Mouse (Mus musculus): ENCODE measurements around the gene March9. TPM values are rescaled to one million over a fixed set of nuclear protein-coding genes. Genes with fewer than 3 reads are reported as not detected.

Gene March9
- total RNA-seq, 2 experiments from 2014 or later, result 32.7 to 35.1 TPM

GRCm38 (mm10) chr10:127042468-127043115, 17.4 kb downstream of the March9 start:
- no peak for DNase-seq (ENCODE audit: low spot score in 2 of 2)
- intact Hi-C loops (cut with DNase I), result no loop called here

- intact Hi-C loops (cut with DNase I), result no loop called here
- DNase-seq (ENCODE audit: low spot score in 2 of 2), result peak; percentile 89 to 93
Observed at GRCm38 (mm10) chr10:127041774-127042338, 18.1 kb downstream of the March9 start.

- intact Hi-C loops (cut with DNase I), result no loop called here
- no peak for DNase-seq (ENCODE audit: low spot score in 2 of 2)
Observed at GRCm38 (mm10) chr10:127041274-127041766, 18.7 kb downstream of the March9 start, which contains the start of the genes Mettl1 and Eef1akmt3. Gene Mettl1 (plus strand): TSS chr10:127041414. Gene Eef1akmt3 (minus strand): TSS chr10:127041513.

- peak; percentile 51 to 56 for DNase-seq (ENCODE audit: low spot score in 2 of 2)
- intact Hi-C loops (cut with DNase I), result no loop called here
Observed at GRCm38 (mm10) chr10:127040569-127041214, 19.3 kb downstream of the March9 start.

GRCm38 (mm10) chr10:127037641-127038040, 22.3 kb downstream of the March9 start:
- DNase-seq (ENCODE audit: low spot score in 2 of 2), result no peak
- intact Hi-C loops (cut with DNase I), result no loop called here

- intact Hi-C loops (cut with DNase I), result no loop called here
- DNase-seq (ENCODE audit: low spot score in 2 of 2), result no peak
Observed at GRCm38 (mm10) chr10:127036273-127036672, 23.7 kb downstream of the March9 start.

GRCm38 (mm10) chr10:127033301-127033741, 26.7 kb downstream of the March9 start:
- no peak for DNase-seq (ENCODE audit: low spot score in 2 of 2)
- intact Hi-C loops (cut with DNase I), result loop anchor here (5.0 kb wide), 1 partner anchor 41 kb away; no protein-coding TSS in a partner anchor

GRCm38 (mm10) chr10:127030336-127031296, 29.4 kb downstream of the March9 start, which contains the start of gene Tsfm:
Gene Tsfm (minus strand): TSS chr10:127030840.
- peak; percentile 86 to 94 for DNase-seq (ENCODE audit: low spot score in 2 of 2)
- intact Hi-C loops (cut with DNase I), result loop anchor here (2.0 to 5.0 kb wide), 2 partner anchors 38 to 112 kb away; no protein-coding TSS in a partner anchor

- no peak for DNase-seq (ENCODE audit: low spot score in 2 of 2)
- intact Hi-C loops (cut with DNase I), result no loop called here
Observed at GRCm38 (mm10) chr10:127018422-127018821, 41.6 kb downstream of the March9 start.

GRCm38 (mm10) chr10:127017071-127017470, 42.9 kb downstream of the March9 start:
- no peak for DNase-seq (ENCODE audit: low spot score in 2 of 2)
- intact Hi-C loops (cut with DNase I), result no loop called here

- intact Hi-C loops (cut with DNase I), result no loop called here
- DNase-seq (ENCODE audit: low spot score in 2 of 2), result no peak
Observed at GRCm38 (mm10) chr10:127016488-127016887, 43.5 kb downstream of the March9 start.

Other genes starting within 250 kb of the March9 start
- 10 to 100 TPM in 1 of 2 experiments, 1 to 10 TPM in 1; 7.7 to 11.3 TPM for gene Atp23, start 158.8 kb downstream of the March9 start, total RNA-seq (2021)
- 10 to 100 TPM; 69.6 to 75.1 TPM for gene Ctdsp2, start 81.5 kb downstream of the March9 start, total RNA-seq (2021)
- gene Avil, start 59.5 kb downstream of the March9 start, total RNA-seq (2021), result under 1 TPM; 0.29 to 0.40 TPM
- gene Tsfm, start 29.3 kb downstream of the March9 start, total RNA-seq (2021), result 10 to 100 TPM; 27.7 to 28.2 TPM
- 10 to 100 TPM; 10.3 to 11.1 TPM for gene Mettl1, start 18.8 kb downstream of the March9 start, total RNA-seq (2021)
- under 1 TPM in 1 of 2 experiments, not detected in 1; 0.19 TPM for gene Eef1akmt3, start 18.7 kb downstream of the March9 start, total RNA-seq (2021)
- gene Cyp27b1, start 11.9 kb downstream of the March9 start, total RNA-seq (2021), result under 1 TPM; 0.59 to 0.61 TPM
- gene Cdk4, start 3.4 kb upstream of the March9 start, total RNA-seq (2021), result 100 to 1,000 TPM in 1 of 2 experiments, 10 to 100 TPM in 1; 88.3 to 106 TPM
- 10 to 100 TPM; 67.1 to 74.5 TPM for gene Tspan31, start 10.1 kb upstream of the March9 start, total RNA-seq (2021)
- gene Agap2, start 15.1 kb upstream of the March9 start, total RNA-seq (2021), result 100 to 1,000 TPM; 704 to 706 TPM
- gene Os9, start 60.9 kb upstream of the March9 start, total RNA-seq (2021), result 100 to 1,000 TPM; 111 to 116 TPM
- gene B4galnt1, start 105.0 kb upstream of the March9 start, total RNA-seq (2021), result 100 to 1,000 TPM; 108 to 110 TPM
- gene Slc26a10, start 120.5 kb upstream of the March9 start, total RNA-seq (2021), result 1 to 10 TPM; 1.1 to 1.4 TPM
- gene Arhgef25, start 129.9 kb upstream of the March9 start, total RNA-seq (2021), result 100 to 1,000 TPM in 1 of 2 experiments, 10 to 100 TPM in 1; 92.9 to 103 TPM
- gene Dtx3, start 135.5 kb upstream of the March9 start, total RNA-seq (2021), result 100 to 1,000 TPM; 202 to 203 TPM
- gene Pip4k2c, start 151.4 kb upstream of the March9 start, total RNA-seq (2021), result 10 to 100 TPM; 63.6 to 78.9 TPM
- 100 to 1,000 TPM; 581 to 593 TPM for gene Kif5a, start 203.2 kb upstream of the March9 start, total RNA-seq (2021)
- 100 to 1,000 TPM; 308 to 321 TPM for gene Dctn2, start 206.2 kb upstream of the March9 start, total RNA-seq (2021)
- gene Mbd6, start 228.8 kb upstream of the March9 start, total RNA-seq (2021), result 10 to 100 TPM; 41.2 to 44.7 TPM

All from left cerebral cortex, postnatal 14 days (tissue).